Mouse (Mus musculus) limb, embryonic 12.5 days (tissue): ENCODE measurements at regions not wholly inside any gene's neighbourhood (a gene's known extent, or its start where the extent isn't known, plus 50 kb on each side); places are given as distances from the start of the nearest gene placed in this dataset.
A peak's percentile ranks its signal among the peaks of the same experiment; 100 is the strongest.

Experiments used
- ATAC-seq: fragments of 200-750 bp; cut with Nextera tagmentation; 2 replicates; pipeline ENCODE4 v1.8.0; 2017; ENCODE audit warnings: low read depth, moderate TSS enrichment; ENCODE audit not compliant: insufficient number of reproducible peaks, insufficient read depth, low FRiP score, low TSS enrichment
- H3K27ac ChIP-seq: fragments of 300-500 bp; sonication (generic); 2 replicates; pipeline ENCODE4 v1.5.1; 2016; ENCODE audit warnings: mild to moderate bottlenecking, moderate library complexity
- H3K27me3 ChIP-seq: fragments of 300-500 bp; sonication (generic); 2 replicates; pipeline ENCODE4 v1.6.1; 2016; ENCODE audit warnings: mild to moderate bottlenecking, moderate library complexity
- H3K36me3 ChIP-seq: fragments of 300-500 bp; sonication (generic); 2 replicates; pipeline ENCODE4 v1.6.1; 2016; ENCODE audit warnings: mild to moderate bottlenecking, moderate library complexity
- H3K4me1 ChIP-seq: fragments of 300-500 bp; sonication (generic); replicated peaks from 2 replicates; pipeline ENCODE4 v1.6.1; 2016
- H3K4me2 ChIP-seq: fragments of 300-500 bp; sonication (generic); 2 replicates; pipeline ENCODE4 v1.6.1; 2016; ENCODE audit warnings: mild to moderate bottlenecking, moderate library complexity
- H3K4me3 ChIP-seq: fragments of 300-500 bp; sonication (generic); replicated peaks from 2 replicates; pipeline ENCODE4 v1.5.1; 2016; ENCODE audit warnings: mild to moderate bottlenecking
- H3K9ac ChIP-seq: fragments of 300-500 bp; sonication (generic); replicated peaks from 2 replicates; pipeline ENCODE4 v1.6.1; 2016; ENCODE audit warnings: mild to moderate bottlenecking, moderate library complexity
- H3K9me3 ChIP-seq: fragments of 300-500 bp; sonication (generic); 2 replicates; pipeline ENCODE4 v1.6.1; 2016; ENCODE audit warnings: mild to moderate bottlenecking, moderate library complexity
- WGBS: fragments of 180-500 bp; shearing (Covaris S2); methylation state at CpG from one replicate; pipeline ENCODE4 v1.1.7; 2016; 5-methylcytosine and 5-hydroxymethylcytosine counted together

GRCm38 (mm10) chr10:21446641-21447040 lies 69.5 kb downstream of the Aldh8a1 start:
- H3K27ac ChIP-seq, result no peak overlapping the region
- no peak for ATAC-seq
- 47% methylated on average over 12 of the region's 12 CpGs for WGBS
- H3K9ac ChIP-seq, result no peak overlapping the region
- H3K27me3 ChIP-seq, result no peaks in the 10 kb centered on the region
- H3K9me3 ChIP-seq, result no peaks in the 10 kb centered on the region
- no peaks in the 10 kb centered on the region for H3K36me3 ChIP-seq
- no peak overlapping the region for H3K4me2 ChIP-seq
- H3K4me1 ChIP-seq, result peaks cover 14% of the 10 kb centered on the region
- no peak overlapping the region for H3K4me3 ChIP-seq

GRCm38 (mm10) chr10:21448132-21448531 lies 71.0 kb downstream of the Aldh8a1 start:
- Histone ChIP-seq H3K4me3 (no peak overlapping the region), H3K4me1 (peaks cover 13% of the 10 kb centered on the region), H3K36me3 (no peaks in the 10 kb centered on the region), H3K27me3 (no peaks in the 10 kb centered on the region), H3K27ac (no peak overlapping the region), H3K4me2 (no peak overlapping the region), H3K9ac (no peak overlapping the region), H3K9me3 (no peaks in the 10 kb centered on the region)
- no peak for ATAC-seq
- WGBS, result 91% methylated on average over 3 of the region's 3 CpGs

- Histone ChIP-seq H3K36me3 (no peaks in the 10 kb centered on the region), H3K9me3 (no peaks in the 10 kb centered on the region), H3K9ac (no peak overlapping the region), H3K4me1 (peaks cover 8% of the 10 kb centered on the region), H3K4me3 (no peak overlapping the region), H3K27me3 (no peaks in the 10 kb centered on the region), H3K27ac (no peak overlapping the region), H3K4me2 (no peak overlapping the region)
- no peak for ATAC-seq
- WGBS, result 78% methylated on average over 5 of the region's 5 CpGs
Measured at GRCm38 (mm10) chr10:21448942-21449341, 71.9 kb downstream of the Aldh8a1 start.

- no peaks in the 10 kb centered on the region for H3K27me3 ChIP-seq
- H3K4me1 ChIP-seq, result peaks cover 26% of the 10 kb centered on the region
- no peak overlapping the region for H3K4me2 ChIP-seq
- H3K9ac ChIP-seq, result no peak overlapping the region
- H3K27ac ChIP-seq, result no peak overlapping the region
- no peak for ATAC-seq
- no peaks in the 10 kb centered on the region for H3K36me3 ChIP-seq
- no peak overlapping the region for H3K4me3 ChIP-seq
- no peaks in the 10 kb centered on the region for H3K9me3 ChIP-seq
- WGBS, result 99% methylated on average over 2 of the region's 2 CpGs
Measured at GRCm38 (mm10) chr10:21452611-21453010, 75.5 kb downstream of the Aldh8a1 start.

- no peak for ATAC-seq
- Histone ChIP-seq H3K4me2 (no peak overlapping the region), H3K4me3 (no peak overlapping the region), H3K27me3 (no peaks in the 10 kb centered on the region), H3K4me1 (peaks cover 26% of the 10 kb centered on the region), H3K27ac (no peak overlapping the region), H3K36me3 (no peaks in the 10 kb centered on the region), H3K9me3 (no peaks in the 10 kb centered on the region), H3K9ac (no peak overlapping the region)
- 83% methylated on average over 3 of the region's 3 CpGs for WGBS
Measured at GRCm38 (mm10) chr10:21453527-21453926, 76.4 kb downstream of the Aldh8a1 start.

GRCm38 (mm10) chr10:21454153-21454552 lies 77.1 kb downstream of the Aldh8a1 start:
- Histone ChIP-seq H3K36me3 (no peaks in the 10 kb centered on the region), H3K27ac (0 out of 2 replicates have a peak overlapping the region, but pooled peaks have one; percentile 17), H3K4me1 (peaks cover 26% of the 10 kb centered on the region), H3K4me2 (no peak overlapping the region), H3K27me3 (no peaks in the 10 kb centered on the region), H3K4me3 (no peak overlapping the region), H3K9me3 (no peaks in the 10 kb centered on the region), H3K9ac (no peak overlapping the region)
- no peak for ATAC-seq
- WGBS, result 77% methylated on average over 5 of the region's 5 CpGs

GRCm38 (mm10) chr10:21454757-21455156 lies 77.7 kb downstream of the Aldh8a1 start:
- Histone ChIP-seq H3K9ac (no peak overlapping the region), H3K27me3 (no peaks in the 10 kb centered on the region), H3K9me3 (no peaks in the 10 kb centered on the region), H3K4me2 (no peak overlapping the region), H3K27ac (no peak overlapping the region), H3K4me1 (peaks cover 26% of the 10 kb centered on the region), H3K4me3 (no peak overlapping the region), H3K36me3 (no peaks in the 10 kb centered on the region)
- 90% methylated on average over 16 of the region's 16 CpGs for WGBS
- no peak for ATAC-seq

- ATAC-seq, result no peak
- Histone ChIP-seq H3K27me3 (no peaks in the 10 kb centered on the region), H3K4me1 (peaks cover 26% of the 10 kb centered on the region), H3K9ac (no peak overlapping the region), H3K4me2 (no peak overlapping the region), H3K9me3 (no peaks in the 10 kb centered on the region), H3K36me3 (no peaks in the 10 kb centered on the region), H3K4me3 (no peak overlapping the region), H3K27ac (no peak overlapping the region)
- WGBS, result 59% methylated on average over 5 of the region's 5 CpGs
Measured at GRCm38 (mm10) chr10:21455863-21456262, 78.8 kb downstream of the Aldh8a1 start.

- Histone ChIP-seq H3K4me2 (no peak overlapping the region), H3K4me3 (no peak overlapping the region), H3K9ac (no peak overlapping the region), H3K36me3 (no peaks in the 10 kb centered on the region), H3K27me3 (no peaks in the 10 kb centered on the region), H3K9me3 (no peaks in the 10 kb centered on the region), H3K27ac (no peak overlapping the region), H3K4me1 (peaks cover 26% of the 10 kb centered on the region)
- no peak for ATAC-seq
- 64% methylated on average over 3 of the region's 3 CpGs for WGBS
Measured at GRCm38 (mm10) chr10:21456359-21456758, 79.3 kb downstream of the Aldh8a1 start.

GRCm38 (mm10) chr10:21456991-21457390 lies 79.9 kb downstream of the Aldh8a1 start:
- no peak overlapping the region for H3K27ac ChIP-seq
- H3K27me3 ChIP-seq, result no peaks in the 10 kb centered on the region
- no peak overlapping the region for H3K4me3 ChIP-seq
- peaks cover 26% of the 10 kb centered on the region for H3K4me1 ChIP-seq
- H3K9me3 ChIP-seq, result no peaks in the 10 kb centered on the region
- 63% methylated on average over 6 of the region's 6 CpGs for WGBS
- no peak overlapping the region for H3K9ac ChIP-seq
- H3K36me3 ChIP-seq, result no peaks in the 10 kb centered on the region
- no peak overlapping the region for H3K4me2 ChIP-seq
- no peak for ATAC-seq

- H3K4me2 ChIP-seq, result no peak overlapping the region
- ATAC-seq, result no peak
- no peak overlapping the region for H3K4me3 ChIP-seq
- no peak overlapping the region for H3K27ac ChIP-seq
- H3K4me1 ChIP-seq, result peaks cover 36% of the 10 kb centered on the region
- no peak overlapping the region for H3K9ac ChIP-seq
- no peaks in the 10 kb centered on the region for H3K36me3 ChIP-seq
- no peaks in the 10 kb centered on the region for H3K27me3 ChIP-seq
- H3K9me3 ChIP-seq, result no peaks in the 10 kb centered on the region
Measured at GRCm38 (mm10) chr10:21458608-21459007, 81.5 kb downstream of the Aldh8a1 start.

GRCm38 (mm10) chr10:21460062-21460461 lies 83.0 kb downstream of the Aldh8a1 start:
- WGBS, result 67% methylated on average over 2 of the region's 2 CpGs
- ATAC-seq, result no peak
- Histone ChIP-seq H3K4me3 (no peak overlapping the region), H3K9ac (no peak overlapping the region), H3K27ac (no peak overlapping the region), H3K4me1 (peaks cover 24% of the 10 kb centered on the region), H3K9me3 (no peaks in the 10 kb centered on the region), H3K27me3 (peaks cover 6% of the 10 kb centered on the region; the same call in 1 of the 2 replicates), H3K4me2 (no peak overlapping the region), H3K36me3 (no peaks in the 10 kb centered on the region)
